Mouse (Mus musculus) heart, postnatal 25 days (tissue): ENCODE results near the gene Sh2d3c. TPM values are rescaled to one million over a fixed set of nuclear protein-coding genes. Genes with fewer than 3 reads are reported as not detected.

ENCODE experiments used
- DNase-seq: peaks from one replicate; pipeline ENCODE4 v3.0.0; 2022; ENCODE audit warnings: low spot score
- intact Hi-C: fragments of 180-260 bp; cut with DNase I; formaldehyde crosslinking; loops from one replicate; pipeline ENCODE4 v1.15.1; 2025
- total RNA-seq, 2 experiments: library from RNA; stranded (reverse); gene quantifications; 2 replicates each; pipeline ENCODE4 v1.2.3; 2021

Sh2d3c gene
- total RNA-seq, 2 experiments from 2014 or later, result 20.7 to 25.4 TPM

GRCm38 (mm10) chr2:32749082-32749481 lies 28.2 kb downstream of the Sh2d3c start:
- no peak for DNase-seq
- intact Hi-C loops, result no loop called here

- no peak for DNase-seq
- intact Hi-C loops, result no loop called here
Measured at GRCm38 (mm10) chr2:32750199-32750598, 29.3 kb downstream of the Sh2d3c start.

- intact Hi-C loops, result no loop called here
- DNase-seq, result no peak
Measured at GRCm38 (mm10) chr2:32750887-32751664, 30.2 kb downstream of the Sh2d3c start.

GRCm38 (mm10) chr2:32751665-32752033 lies 30.8 kb downstream of the Sh2d3c start:
- intact Hi-C loops, result loop anchor here (2.0 kb wide), 1 partner anchor 15 kb away; no protein-coding TSS in a partner anchor
- no peak for DNase-seq

- no peak for DNase-seq
- intact Hi-C loops, result loop anchor here (2.0 kb wide), 1 partner anchor 15 kb away; no protein-coding TSS in a partner anchor
Measured at GRCm38 (mm10) chr2:32752181-32752580, 31.3 kb downstream of the Sh2d3c start.

GRCm38 (mm10) chr2:32756674-32757055 lies 35.8 kb downstream of the Sh2d3c start:
- intact Hi-C loops, result loop anchor here (1.0 kb wide), 1 partner anchor 42 kb away; no protein-coding TSS in a partner anchor

GRCm38 (mm10) chr2:32757056-32757845 lies 36.4 kb downstream of the Sh2d3c start, which contains the start of gene Tor2a:
TSS of gene Tor2a (plus strand) at chr2:32757234.
- intact Hi-C loops, result loop anchor here (1.0 kb wide), 1 partner anchor 43 kb away; no protein-coding TSS in a partner anchor
- DNase-seq, result peak; percentile 95

More at GRCm38 (mm10) chr2:32756674-32757055, 35.8 kb downstream of the Sh2d3c start:
- DNase-seq, result no peak

- DNase-seq, result no peak
- intact Hi-C loops, result no loop called here
Measured at GRCm38 (mm10) chr2:32758503-32758902, 37.6 kb downstream of the Sh2d3c start.

- intact Hi-C loops, result no loop called here
- DNase-seq, result no peak
Measured at GRCm38 (mm10) chr2:32759001-32759400, 38.1 kb downstream of the Sh2d3c start.

GRCm38 (mm10) chr2:32761361-32761760 lies 40.5 kb downstream of the Sh2d3c start:
- DNase-seq, result no peak
- intact Hi-C loops, result no loop called here

- DNase-seq, result no peak
- intact Hi-C loops, result no loop called here
Measured at GRCm38 (mm10) chr2:32761859-32762258, 41.0 kb downstream of the Sh2d3c start.

- DNase-seq, result no peak
- intact Hi-C loops, result no loop called here
Measured at GRCm38 (mm10) chr2:32763353-32763752, 42.5 kb downstream of the Sh2d3c start.

- no peak for DNase-seq
- intact Hi-C loops, result no loop called here
Measured at GRCm38 (mm10) chr2:32767241-32767640, 46.4 kb downstream of the Sh2d3c start.

- intact Hi-C loops, result no loop called here
- DNase-seq, result no peak
Measured at GRCm38 (mm10) chr2:32768661-32769285, 47.9 kb downstream of the Sh2d3c start.

GRCm38 (mm10) chr2:32769327-32770085 lies 48.7 kb downstream of the Sh2d3c start:
- intact Hi-C loops, result no loop called here
- no peak for DNase-seq

- DNase-seq, result no peak
- intact Hi-C loops, result no loop called here
Measured at GRCm38 (mm10) chr2:32771886-32772285, 51.0 kb downstream of the Sh2d3c start.

GRCm38 (mm10) chr2:32772626-32773279 lies 51.9 kb downstream of the Sh2d3c start:
- DNase-seq, result no peak
- intact Hi-C loops, result no loop called here

GRCm38 (mm10) chr2:32775359-32776074 lies 54.7 kb downstream of the Sh2d3c start, which contains the start of the genes Ttc16 and Ptrh1:
TSS of gene Ttc16 (minus strand) at chr2:32775633.
TSS of gene Ptrh1 (plus strand) at chr2:32775786.
- DNase-seq, result peak; percentile 97

More at GRCm38 (mm10) chr2:32775359-32776074, 54.7 kb downstream of the Sh2d3c start, which contains the start of the genes Ttc16 and Ptrh1:
- intact Hi-C loops, result no loop called here
